In the genomic region with DNA sequence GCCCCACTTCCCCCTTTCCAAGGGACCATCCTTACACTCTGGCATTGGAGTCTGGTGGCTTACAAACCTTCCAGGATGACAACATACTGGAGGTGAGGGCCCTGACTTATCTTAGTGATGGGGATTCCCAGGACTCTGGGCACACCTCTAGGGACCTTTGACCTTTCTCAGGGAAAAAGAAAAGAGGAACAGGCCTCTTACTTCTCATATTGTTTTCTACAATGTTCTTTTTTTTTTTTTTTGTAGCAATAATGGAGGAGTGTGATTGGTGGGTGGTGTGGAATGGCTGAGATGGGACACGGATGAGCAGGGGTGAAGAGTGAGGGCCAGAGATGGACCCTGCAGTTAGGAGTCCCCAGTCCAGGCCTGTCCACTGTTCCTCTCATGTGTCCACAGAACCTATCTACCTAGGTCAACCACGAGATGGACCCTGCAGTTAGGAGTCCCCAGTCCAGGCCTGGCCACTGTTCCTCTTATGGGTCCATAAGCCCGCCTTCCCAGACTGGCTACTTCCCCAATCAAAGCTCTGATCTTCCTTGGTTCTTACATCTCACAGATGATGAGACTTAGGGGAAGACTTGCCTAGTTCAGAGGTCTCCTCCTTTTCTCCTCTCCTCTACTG, we compare ENCODE assay signal across 22 mouse cellular contexts. TPM values are rescaled to one million over a fixed set of nuclear protein-coding genes. Genes with fewer than 3 reads are reported as not detected.
DNase-seq lines count a peak whose midpoint lies in the region; ATAC-seq lines count a peak whose summit lies in the region.
"Had no signal": no experiment of that assay in that cellular context is flagged by ENCODE, and none has a peak within 500 bp of the region (broad histone marks: within the 10 kb centered on the region; RNA-seq: fewer than 3 reads in every experiment).

A gene (plus strand): TSS at position 555 of the 622 bp plus-strand sequence.

- ATAC-seq in heart, embryonic 12.5 days (ENCODE audit: insufficient number of reproducible peaks, low FRiP score), result peak; percentile 51; the same call in 1 of the 2 replicates
- no peak for ATAC-seq in heart, embryonic 11.5 days (replicated peaks; ENCODE audit: insufficient number of reproducible peaks, low FRiP score, low TSS enrichment)
- ATAC-seq in liver, embryonic 15.5 days (ENCODE audit: insufficient read depth), result 0 out of 2 replicates have a peak, but pooled peaks have one; percentile 27
- peak; percentile 47 for ATAC-seq in neutrophil, adult 5-6 weeks (ENCODE audit: extremely low read depth, insufficient number of reproducible peaks, low FRiP score, poor library complexity, severe bottlenecking)
- ATAC-seq: CD4-positive, CD25-positive, alpha-beta regulatory T cell, adult 4 months; forebrain, embryonic 13.5 days had no signal

- H3K9me3 ChIP-seq in heart, embryonic 12.5 days (replicated peaks), result peaks cover 10% of the 10 kb centered on the region
- peaks cover 3% of the 10 kb centered on the region; the same call in 1 of the 2 replicates for H3K9me3 ChIP-seq in heart, embryonic 11.5 days (replicated peaks; ENCODE audit: control insufficient read depth, low read length)
- H3K9me3 ChIP-seq in liver, embryonic 15.5 days (replicated peaks), result no peaks in the 10 kb centered on the region
- H3K9me3 ChIP-seq: embryonic facial prominence, embryonic 12.5 days had no signal

- 0 out of 2 replicates have a peak within 1 kb of the TSS, but pooled peaks have one; percentile 14 for H3K27ac ChIP-seq in heart, embryonic 12.5 days (ENCODE audit: poor library complexity, severe bottlenecking)
- no peak within 1 kb of the TSS for H3K27ac ChIP-seq in heart, embryonic 11.5 days (ENCODE audit: low read depth, low read length)
- H3K27ac ChIP-seq in liver, embryonic 15.5 days (replicated peaks), result peak within 1 kb of the TSS; percentile 16; the same call in 1 of the 2 replicates
- H3K27ac ChIP-seq: embryonic facial prominence, embryonic 12.5 days; forebrain, embryonic 13.5 days; hindbrain, embryonic 10.5 days had no signal

- no peak within 1 kb of the TSS for H3K4me2 ChIP-seq in heart, embryonic 12.5 days
- H3K4me2 ChIP-seq in heart, embryonic 11.5 days, result no peak within 1 kb of the TSS
- H3K4me2 ChIP-seq in liver, embryonic 15.5 days, result peak within 1 kb of the TSS; percentile 23; the same call in 1 of the 2 replicates
- H3K4me2 ChIP-seq: embryonic facial prominence, embryonic 12.5 days; forebrain, embryonic 13.5 days; lung, embryonic 14.5 days had no signal

- no peaks in the 10 kb centered on the region for H3K36me3 ChIP-seq in heart, embryonic 12.5 days
- H3K36me3 ChIP-seq in heart, embryonic 11.5 days (ENCODE audit: control insufficient read depth, insufficient read depth, low read length), result no peaks in the 10 kb centered on the region
- no peaks in the 10 kb centered on the region for H3K36me3 ChIP-seq in liver, embryonic 15.5 days (replicated peaks)
- H3K36me3 ChIP-seq: embryonic facial prominence, embryonic 12.5 days; hindbrain, embryonic 10.5 days had no signal

- peak; percentile 44 for DNase-seq in lung, postnatal 36 days
- DNase-seq in lung, postnatal 25 days (ENCODE audit: low spot score), result no peak
- no peak for DNase-seq in thymus, postnatal 10 days (ENCODE audit: low spot score in 2 of 2)
- DNase-seq in yolk sac, embryonic 10.5 days (ENCODE audit: low spot score), result no peak
- DNase-seq: adrenal gland, postnatal 36 days; cerebellum, adult 8-10 months; gastrocnemius, postnatal 10 days; heart, adult 18-20 months; kidney, adult 2 months; kidney, postnatal 10 days; left cerebral cortex, postnatal 4 days; lung, embryonic 14.5 days; thymus, postnatal 36 days had no signal

- no peak within 1 kb of the TSS for H3K9ac ChIP-seq in heart, embryonic 12.5 days
- H3K9ac ChIP-seq in heart, embryonic 11.5 days (ENCODE audit: low read depth, low read length), result no peak within 1 kb of the TSS
- H3K9ac ChIP-seq in liver, embryonic 15.5 days, result no peak within 1 kb of the TSS
- H3K9ac ChIP-seq: embryonic facial prominence, embryonic 12.5 days; forebrain, embryonic 13.5 days; lung, embryonic 14.5 days had no signal

- WGBS in heart, embryonic 12.5 days, result 80% methylated on average over 3 of the region's 3 CpGs
- 76% methylated on average over 3 of the region's 3 CpGs for WGBS in heart, embryonic 11.5 days (ENCODE audit: insufficient replicate concordance)
- WGBS in liver, embryonic 15.5 days (ENCODE audit: insufficient replicate concordance), result 66% methylated on average over 3 of the region's 3 CpGs

- H3K4me3 ChIP-seq in heart, embryonic 12.5 days, result no peak within 1 kb of the TSS
- H3K4me3 ChIP-seq in heart, embryonic 11.5 days (ENCODE audit: low read depth, low read length), result no peak within 1 kb of the TSS
- H3K4me3 ChIP-seq in liver, embryonic 15.5 days (replicated peaks), result no peak within 1 kb of the TSS
- H3K4me3 ChIP-seq: embryonic facial prominence, embryonic 12.5 days; erythroblast, embryonic 14.5 days; forebrain, embryonic 13.5 days; hindbrain, embryonic 10.5 days had no signal

- no peaks in the 10 kb centered on the region for H3K4me1 ChIP-seq in heart, embryonic 12.5 days (replicated peaks)
- no peaks in the 10 kb centered on the region for H3K4me1 ChIP-seq in heart, embryonic 11.5 days (ENCODE audit: control insufficient read depth, insufficient read depth, low read length)
- H3K4me1 ChIP-seq in liver, embryonic 15.5 days (replicated peaks), result peaks cover 39% of the 10 kb centered on the region
- H3K4me1 ChIP-seq: embryonic facial prominence, embryonic 12.5 days had no signal

- H3K27me3 ChIP-seq in heart, embryonic 12.5 days (replicated peaks), result no peaks in the 10 kb centered on the region
- H3K27me3 ChIP-seq in heart, embryonic 11.5 days (ENCODE audit: control insufficient read depth, insufficient read depth, low read length), result 0 out of 2 replicates have a peak, but pooled peaks cover 3% of the 10 kb centered on the region
- no peaks in the 10 kb centered on the region for H3K27me3 ChIP-seq in liver, embryonic 15.5 days
- H3K27me3 ChIP-seq: embryonic facial prominence, embryonic 12.5 days; forebrain, embryonic 13.5 days had no signal

RNA-seq across cellular contexts. Expression of the gene that starts here (rescaled TPM):
- 0.39 and 0.74 TPM in 2 replicates for polyA plus RNA-seq in heart, embryonic 12.5 days (2016; fragmentation: Nextera tagmentation; extraction: Ambion mirVana)
- 0.69 and 0.79 TPM in 2 replicates for polyA plus RNA-seq in heart, embryonic 11.5 days (2014; fragmentation: Nextera tagmentation; extraction: Ambion mirVana)
- 5.0 and 5.1 TPM in 2 replicates for polyA plus RNA-seq in liver, embryonic 15.5 days (2015; fragmentation: Nextera tagmentation; extraction: Ambion mirVana)
- total RNA-seq in neutrophil, adult 5-6 weeks (2017), result 47.1 and 49.0 TPM in 2 replicates
- polyA plus RNA-seq: hindbrain, embryonic 10.5 days had no signal

Comparison
In these comparisons a context has a peak if more than half of its experiments do, and no peak if none do; other contexts are left out.
1. Peak in ATAC-seq and H3K27ac ChIP-seq in heart, embryonic 12.5 days; RNA of the gene not detected or under 1 TPM.